Mouse (Mus musculus) activated CD4-positive, CD25-positive, alpha-beta regulatory T cell (primary cell): ENCODE results near the gene Gcc1. TPM values are rescaled to one million over a fixed set of nuclear protein-coding genes. Genes with fewer than 3 reads are reported as not detected.

ENCODE experiments used
- polyA plus RNA-seq, 2 experiments: library from polyadenylated mRNA; unstranded; fragments of 100-300 nt; shearing (Covaris generic); gene quantifications; one replicate each; pipeline ENCODE4 v1.2.1; 2017

Gene Gcc1
- 10 to 100 TPM in 1 of 2 experiments, 1 to 10 TPM in 1; 7.6 to 22.1 TPM for polyA plus RNA-seq

GRCm38 (mm10) chr6:28428290-28428689 lies at the start of gene Gcc1:
Gene Gcc1, minus strand, starts transcription at chr6:28428390.

GRCm38 (mm10) chr6:28474839-28475238 lies 46.6 kb upstream of the Gcc1 start, which contains the start of gene Snd1:
Gene Snd1, plus strand, starts transcription at chr6:28475139.

GRCm38 (mm10) chr6:28449253-28449652 lies 21.1 kb upstream of the Gcc1 start, which contains the start of gene Pax4:
Gene Pax4, minus strand, starts transcription at chr6:28449353.

GRCm38 (mm10) chr6:28427096-28427839 lies 922 bp downstream of the Gcc1 start, which contains the start of gene Fscn3:
Gene Fscn3, plus strand, starts transcription at chr6:28427789.

GRCm38 (mm10) chr6:28423313-28423712 lies 4.9 kb downstream of the Gcc1 start, which contains the start of gene Arf5:
Gene Arf5, plus strand, starts transcription at chr6:28423560.

GRCm38 (mm10) chr6:28397681-28398203 lies 30.4 kb downstream of the Gcc1 start, which contains the start of gene Zfp800:
Gene Zfp800, minus strand, starts transcription at chr6:28398005.

Other genes starting within 250 kb of the Gcc1 start
- 10 to 100 TPM; 35.2 to 51.9 TPM for gene Zfp800, start 30.4 kb downstream of the Gcc1 start, polyA plus RNA-seq
- gene Arf5, start 4.8 kb downstream of the Gcc1 start, polyA plus RNA-seq = 100 to 1,000 TPM; 427 to 445 TPM
- gene Fscn3, start 601 bp downstream of the Gcc1 start, polyA plus RNA-seq = under 1 TPM in 1 of 2 experiments, not detected in 1; 0.12 TPM
- gene Pax4, start 21.0 kb upstream of the Gcc1 start, polyA plus RNA-seq = not detected
- gene Snd1, start 46.7 kb upstream of the Gcc1 start, polyA plus RNA-seq = 100 to 1,000 TPM in 1 of 2 experiments, 10 to 100 TPM in 1; 80.0 to 106 TPM